Mouse (Mus musculus): ENCODE measurements around the gene Nccrp1. TPM values are rescaled to one million over a fixed set of nuclear protein-coding genes. Genes with fewer than 3 reads are reported as not detected.

The Nccrp1 gene
- total RNA-seq, 2 experiments from 2014 or later = 0.30 TPM; not detected in 1

DNA sequence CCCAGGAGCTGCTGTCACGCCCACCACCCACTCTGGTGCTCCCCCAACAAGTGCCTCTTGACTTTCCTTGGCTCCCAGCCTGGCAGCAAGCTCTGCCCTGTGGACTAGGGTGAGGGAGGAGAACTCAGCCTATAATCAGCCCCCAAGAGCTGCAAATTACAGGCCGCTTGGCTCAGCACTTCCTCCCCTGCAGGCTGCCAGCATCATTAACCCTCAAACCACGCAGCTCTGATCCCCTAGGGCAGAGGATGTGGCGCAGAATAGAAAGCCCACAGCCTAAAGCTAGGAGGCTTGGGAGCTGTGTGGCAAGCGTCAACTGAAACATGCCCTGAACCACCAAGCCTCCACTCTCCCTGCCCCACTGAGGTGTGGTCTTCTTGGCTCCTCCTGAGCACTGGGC lies 18.4 kb upstream of the Nccrp1 start:
- DNase-seq (ENCODE audit: extremely low spot score in 1 of 2, low spot score in 2 of 2) = no peak
- TF ChIP-seq CTCF (IDR thresholded peaks at IDR 0.05) = no peak
- intact Hi-C loops (cut with DNase I) = loop anchor here (2.0 to 5.0 kb wide), 2 partner anchors 69 to 162 kb away; no protein-coding TSS in a partner anchor
- H3K27ac ChIP-seq = no peak overlapping the region
- H3K4me3 ChIP-seq = no peak overlapping the region

DNA sequence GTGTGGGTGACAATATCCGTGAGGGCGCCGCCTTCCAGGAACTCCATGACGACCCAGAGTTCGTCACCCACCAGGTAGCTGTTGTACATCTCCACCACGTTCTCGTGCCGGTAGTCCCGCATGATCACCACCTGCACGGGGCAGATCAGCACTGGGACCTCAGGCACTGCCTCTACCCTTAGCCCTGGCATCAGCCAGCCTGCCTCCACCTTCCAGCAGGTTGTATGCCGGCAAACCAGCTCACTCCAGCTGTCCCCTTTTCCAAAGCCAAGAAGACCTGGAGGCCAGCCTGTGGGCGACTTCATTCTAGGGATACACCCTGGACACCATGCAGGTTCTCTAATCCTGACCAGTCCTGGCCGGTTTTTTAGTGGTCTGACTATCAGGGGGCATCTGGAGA lies 15.9 kb upstream of the Nccrp1 start:
- no peak for TF ChIP-seq CTCF (IDR thresholded peaks at IDR 0.05)

DNA sequence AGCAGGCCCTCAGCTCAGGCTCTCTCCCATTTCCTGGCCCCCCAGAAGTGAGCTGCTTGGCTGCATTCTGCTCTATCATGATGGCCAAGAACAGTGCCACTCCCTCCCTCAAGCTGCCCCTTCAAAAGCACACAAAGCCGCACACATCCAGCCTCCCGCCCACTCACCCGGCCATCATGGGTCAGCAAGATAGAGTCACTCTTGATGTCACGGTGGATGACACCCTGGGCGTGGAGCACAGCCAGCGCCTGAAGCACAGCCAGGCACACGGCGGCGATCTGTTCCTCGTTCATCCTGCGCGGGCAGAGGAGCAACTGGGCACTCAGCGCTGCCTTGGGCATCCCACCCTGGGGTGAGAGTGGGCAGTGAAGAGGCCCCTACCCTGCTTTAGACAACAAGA lies 15.3 kb upstream of the Nccrp1 start:
- no peak for TF ChIP-seq CTCF (IDR thresholded peaks at IDR 0.05)
- no peak overlapping the region for H3K4me3 ChIP-seq
- intact Hi-C loops (cut with DNase I) = no loop called here
- H3K27ac ChIP-seq = no peak overlapping the region
- DNase-seq (ENCODE audit: extremely low spot score in 1 of 2, low spot score in 2 of 2) = no peak

More for the DNA sequence above, 15.9 kb upstream of the Nccrp1 start:
- DNase-seq (ENCODE audit: extremely low spot score in 1 of 2, low spot score in 2 of 2) = no peak
- intact Hi-C loops (cut with DNase I) = no loop called here
- Histone ChIP-seq H3K4me3 (no peak overlapping the region), H3K27ac (no peak overlapping the region)

DNA sequence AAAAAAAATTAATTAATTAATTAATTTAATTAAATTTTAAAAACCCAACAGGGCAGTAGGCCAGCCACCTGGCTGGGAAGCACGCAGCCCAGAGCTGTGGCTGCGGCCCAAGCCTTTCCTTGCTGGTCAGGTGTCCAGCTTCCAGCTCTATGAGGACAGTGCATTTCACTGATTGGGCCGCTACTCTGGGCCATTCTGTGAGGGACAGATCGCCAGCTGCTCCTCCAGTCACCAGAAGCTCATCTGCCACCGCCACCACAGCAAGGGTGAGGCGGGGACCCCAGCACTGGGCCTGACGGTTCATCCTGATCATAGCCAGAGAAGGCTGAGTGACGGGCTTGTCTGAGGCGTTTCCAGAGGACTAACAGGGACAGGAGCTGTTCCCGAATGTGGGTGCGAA lies 14.9 kb upstream of the Nccrp1 start:
- Histone ChIP-seq H3K4me3 (no peak overlapping the region), H3K27ac (no peak overlapping the region)
- intact Hi-C loops (cut with DNase I) = no loop called here
- no peak for TF ChIP-seq CTCF (IDR thresholded peaks at IDR 0.05)
- no peak for DNase-seq (ENCODE audit: extremely low spot score in 1 of 2, low spot score in 2 of 2)

DNA sequence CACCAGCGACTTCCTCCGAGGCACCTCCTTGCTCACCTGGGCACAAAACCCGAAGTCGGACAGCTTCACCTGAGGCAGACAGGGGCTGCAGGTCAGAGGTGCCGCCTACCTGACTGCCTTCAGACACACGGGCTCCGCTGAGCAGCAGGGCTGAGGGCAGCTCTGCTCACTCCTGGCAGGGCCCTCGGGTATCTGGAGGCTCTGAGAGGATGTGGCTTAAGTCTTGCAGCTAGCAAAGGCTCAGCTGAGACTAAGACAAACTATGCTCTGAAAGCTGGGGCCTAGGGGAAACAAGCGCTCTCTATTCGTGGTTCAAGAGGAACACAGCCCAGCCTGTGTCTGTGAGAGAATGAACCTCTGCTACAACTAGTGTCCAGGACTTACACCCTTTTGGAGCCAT lies 13.8 kb upstream of the Nccrp1 start:
- DNase-seq (ENCODE audit: extremely low spot score in 1 of 2, low spot score in 2 of 2) = no peak
- Histone ChIP-seq H3K4me3 (no peak overlapping the region), H3K27ac (no peak overlapping the region)
- intact Hi-C loops (cut with DNase I) = no loop called here
- TF ChIP-seq CTCF (IDR thresholded peaks at IDR 0.05) = no peak

DNA sequence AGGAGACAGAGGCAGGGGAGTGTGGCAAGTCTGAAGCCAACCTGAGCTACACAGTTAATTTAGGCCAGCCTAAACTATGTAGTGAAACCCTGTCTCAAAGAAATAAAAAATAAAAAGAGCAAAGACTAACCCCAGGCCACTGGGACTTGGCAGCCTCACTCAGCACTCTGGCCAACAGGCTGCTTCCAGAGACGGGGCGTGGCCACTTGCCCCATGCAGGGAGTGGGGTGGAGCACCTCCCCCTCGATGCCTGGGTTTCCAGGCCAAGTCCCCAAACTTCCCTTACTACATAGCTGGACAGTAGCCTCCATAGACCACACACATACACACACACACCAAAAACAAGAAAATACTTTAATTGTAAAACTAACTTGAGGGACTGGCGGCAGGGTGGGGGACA lies 11.4 kb upstream of the Nccrp1 start:
- TF ChIP-seq CTCF (IDR thresholded peaks at IDR 0.05) = no peak
- intact Hi-C loops (cut with DNase I) = no loop called here
- Histone ChIP-seq H3K27ac (no peak overlapping the region), H3K4me3 (no peak overlapping the region)
- DNase-seq (ENCODE audit: extremely low spot score in 1 of 2, low spot score in 2 of 2) = no peak

DNA sequence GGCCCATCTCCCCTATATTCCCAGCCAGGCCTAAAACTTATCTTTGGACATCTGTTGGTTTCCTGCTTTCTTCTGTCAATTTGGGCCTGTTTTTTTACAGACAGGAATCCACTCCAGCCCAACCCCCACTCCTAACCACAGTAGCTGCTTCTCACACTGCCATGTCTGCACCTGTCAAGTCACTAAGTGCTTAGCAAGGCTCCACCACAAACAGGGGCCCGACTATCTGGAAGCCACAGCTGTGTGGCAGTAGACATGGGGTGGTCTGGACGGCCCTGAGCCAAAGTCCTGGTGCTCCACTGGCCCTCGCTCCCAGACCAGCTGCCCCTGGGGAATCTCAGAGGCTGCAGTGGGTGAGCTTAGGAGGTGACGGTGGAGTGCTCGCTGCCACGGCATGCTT lies 10.7 kb upstream of the Nccrp1 start:
- TF ChIP-seq CTCF (IDR thresholded peaks at IDR 0.05) = no peak
- Histone ChIP-seq H3K4me3 (no peak overlapping the region), H3K27ac (no peak overlapping the region)
- DNase-seq (ENCODE audit: extremely low spot score in 1 of 2, low spot score in 2 of 2) = no peak
- intact Hi-C loops (cut with DNase I) = no loop called here

DNA sequence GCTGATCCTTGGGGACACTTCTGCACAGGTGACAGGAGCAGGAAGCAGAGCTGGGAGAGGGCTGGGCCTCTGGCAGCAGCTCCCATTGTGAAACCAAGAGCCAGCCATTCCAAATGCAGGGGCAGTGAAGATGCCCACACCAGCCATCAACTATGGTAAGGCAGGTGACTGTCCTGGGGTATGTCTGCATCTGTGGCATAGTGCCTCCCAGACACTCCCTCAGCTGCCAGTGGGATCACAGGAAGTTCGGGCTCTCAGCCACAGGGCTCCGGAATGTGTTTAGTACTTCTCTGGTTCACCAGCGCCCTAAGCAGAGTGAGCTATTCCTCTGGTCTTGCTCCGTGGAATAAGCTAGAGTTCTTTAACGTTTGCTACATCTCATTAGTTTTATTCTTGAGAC lies 10.0 kb upstream of the Nccrp1 start:
- TF ChIP-seq CTCF (IDR thresholded peaks at IDR 0.05) = no peak
- H3K27ac ChIP-seq = no peak overlapping the region
- intact Hi-C loops (cut with DNase I) = no loop called here
- no peak overlapping the region for H3K4me3 ChIP-seq
- DNase-seq (ENCODE audit: extremely low spot score in 1 of 2, low spot score in 2 of 2) = no peak

DNA sequence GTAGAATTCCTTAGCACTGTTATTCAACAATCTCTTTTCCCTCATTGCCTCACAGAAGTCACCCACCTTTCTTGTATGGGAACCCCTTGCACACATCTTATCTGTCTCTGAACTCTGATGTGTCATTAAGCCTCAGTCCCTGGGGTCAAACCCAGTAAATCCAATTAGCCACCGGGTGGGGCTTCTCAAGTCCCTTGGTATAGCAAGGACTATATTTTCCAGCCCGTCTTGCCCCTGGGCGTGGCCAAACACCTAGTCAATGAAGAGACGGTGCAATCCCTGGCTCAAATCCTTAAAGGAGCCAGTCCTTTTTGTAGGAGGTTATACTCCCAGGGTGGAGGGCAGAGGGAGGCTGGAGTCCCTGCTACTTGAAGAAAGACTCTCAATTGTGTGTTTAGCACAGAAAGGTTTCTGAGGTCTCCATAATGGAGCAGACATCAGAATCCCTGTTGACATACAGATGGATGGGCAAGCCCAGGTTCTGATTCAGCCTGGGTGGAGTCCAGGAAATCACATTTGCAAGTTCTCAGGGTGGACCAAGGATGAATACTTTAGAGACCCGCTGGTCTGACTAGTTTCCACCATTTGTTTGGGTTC lies 9.0 kb upstream of the Nccrp1 start:
- intact Hi-C loops (cut with DNase I) = no loop called here
- DNase-seq (ENCODE audit: extremely low spot score in 1 of 2, low spot score in 2 of 2) = no peak

DNA sequence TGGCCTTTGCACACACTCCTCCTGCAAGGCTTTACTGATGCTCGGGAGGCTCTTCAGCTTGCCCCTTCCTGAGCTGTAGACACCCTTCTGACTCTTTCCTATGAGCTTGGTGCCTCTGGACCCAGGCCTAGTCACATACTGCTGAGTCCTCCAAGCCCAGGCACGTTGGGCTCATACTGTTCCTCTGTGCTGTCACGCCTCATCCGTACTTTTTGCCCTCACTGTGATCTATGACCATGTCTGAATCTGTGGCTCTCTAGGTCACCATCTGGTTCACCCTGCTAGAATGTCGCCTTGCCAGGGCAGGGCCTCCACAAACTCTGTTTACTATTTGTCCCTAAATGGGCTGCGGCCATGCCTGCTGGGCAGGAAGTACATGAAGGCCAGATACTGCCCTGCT lies 6.0 kb upstream of the Nccrp1 start:
- Histone ChIP-seq H3K4me3 (no peak overlapping the region), H3K27ac (no peak overlapping the region)
- no peak for TF ChIP-seq CTCF (IDR thresholded peaks at IDR 0.05)
- intact Hi-C loops (cut with DNase I) = no loop called here
- DNase-seq (ENCODE audit: extremely low spot score in 1 of 2, low spot score in 2 of 2) = no peak

More for the DNA sequence above, 9.0 kb upstream of the Nccrp1 start:
- no peak for TF ChIP-seq CTCF (IDR thresholded peaks at IDR 0.05)
- no peak overlapping the region for H3K4me3 ChIP-seq
- no peak overlapping the region for H3K27ac ChIP-seq

DNA sequence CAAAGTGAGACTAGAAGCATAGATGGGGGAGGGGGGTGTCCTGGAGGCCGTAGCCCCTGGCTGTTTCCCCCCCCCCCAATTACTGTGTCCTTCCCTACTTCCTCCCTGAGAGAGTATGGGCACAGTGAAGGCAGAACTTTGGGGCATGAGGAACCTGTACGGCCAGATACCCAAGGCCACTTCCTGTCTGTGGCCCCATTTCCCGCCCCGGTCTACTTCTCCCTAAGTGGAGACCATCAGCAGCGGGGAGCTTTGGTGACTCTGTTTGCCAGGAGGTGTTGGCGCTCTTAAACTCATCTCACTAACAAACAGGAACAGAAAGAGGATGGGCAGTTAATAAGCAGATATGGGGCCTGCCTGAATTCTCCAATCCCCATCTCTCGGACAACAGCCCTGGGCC lies 574 bp upstream of the Nccrp1 start:
- TF ChIP-seq CTCF (IDR thresholded peaks at IDR 0.05) = no peak
- Histone ChIP-seq H3K27ac (no peak overlapping the region), H3K4me3 (no peak overlapping the region)
- intact Hi-C loops (cut with DNase I) = no loop called here
- no peak for DNase-seq (ENCODE audit: extremely low spot score in 1 of 2, low spot score in 2 of 2)

DNA sequence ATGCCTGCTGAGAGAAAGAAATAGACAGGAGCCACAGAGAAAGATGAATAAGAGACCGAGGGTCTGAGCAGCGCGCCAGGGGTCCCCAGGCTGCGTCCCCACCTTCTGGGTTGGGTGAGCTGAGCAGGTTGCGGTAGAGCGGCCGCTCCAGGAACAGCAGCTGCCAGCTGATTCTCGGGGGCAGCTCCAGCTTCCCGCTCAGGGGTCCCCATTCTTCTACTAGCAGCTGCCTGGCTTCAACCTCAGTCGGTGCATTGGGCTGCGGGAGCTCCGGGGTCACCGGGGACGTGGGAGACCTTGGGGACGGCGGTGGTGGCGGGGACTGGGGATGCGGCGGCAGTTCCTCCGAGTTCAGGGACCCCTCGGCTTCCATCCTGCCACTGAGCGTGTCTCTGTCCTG lies 405 bp downstream of the Nccrp1 start:
- Histone ChIP-seq H3K27ac (no peak overlapping the region), H3K4me3 (no peak overlapping the region)
- no peak for DNase-seq (ENCODE audit: extremely low spot score in 1 of 2, low spot score in 2 of 2)
- intact Hi-C loops (cut with DNase I) = no loop called here
- TF ChIP-seq CTCF (IDR thresholded peaks at IDR 0.05) = no peak; the same call in 1 of the 2 replicates

DNA sequence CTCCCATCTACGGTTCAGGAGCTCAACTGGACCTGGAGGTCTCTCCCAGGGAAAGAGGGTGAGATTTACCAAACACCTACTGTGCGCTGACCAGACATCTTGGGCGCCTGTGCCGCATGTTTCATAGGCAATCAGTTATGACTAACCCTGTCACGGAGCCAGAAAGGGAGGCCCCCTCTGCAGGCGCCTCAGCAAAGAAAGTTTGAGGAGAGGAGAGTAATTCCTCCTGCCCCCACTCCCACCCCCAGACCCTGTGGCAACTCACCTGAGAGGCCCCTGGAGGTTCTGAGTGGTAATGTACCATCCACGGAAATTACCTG lies 1.2 kb downstream of the Nccrp1 start:
- no peak for TF ChIP-seq CTCF (IDR thresholded peaks at IDR 0.05)
- no peak for DNase-seq (ENCODE audit: extremely low spot score in 1 of 2, low spot score in 2 of 2)
- Histone ChIP-seq H3K4me3 (no peak overlapping the region), H3K27ac (no peak overlapping the region)
- intact Hi-C loops (cut with DNase I) = no loop called here
